Mouse (Mus musculus): ENCODE results near the gene Braf.

DNA sequence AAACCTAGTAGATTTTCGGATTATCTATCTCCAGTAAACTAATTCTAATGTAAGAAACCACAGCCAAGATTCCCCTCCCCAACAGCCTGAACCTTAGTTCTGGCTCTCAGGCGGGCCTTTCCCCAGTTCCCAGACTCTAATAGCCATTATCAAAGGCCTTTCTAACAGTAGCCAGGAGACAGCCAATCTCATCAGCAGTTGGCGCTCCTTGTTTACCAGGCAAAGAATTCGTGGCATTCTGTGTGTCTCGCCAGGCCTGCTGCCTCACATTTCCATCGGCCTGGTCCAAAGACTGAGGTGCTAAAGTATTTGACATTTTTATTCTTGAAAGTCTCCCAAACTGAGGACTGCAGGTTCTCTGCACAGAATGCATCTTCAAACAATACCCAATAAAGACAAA, 24.6 kb upstream of the Braf start:
- no peak for TF ChIP-seq POLR2A (IDR thresholded peaks at IDR 0.05; ENCODE audit: borderline replicate concordance, insufficient read depth, low read length)
- no peak for TF ChIP-seq CTCF (IDR thresholded peaks at IDR 0.05; ENCODE audit: borderline replicate concordance, insufficient read depth, low read depth, low read length)
